17 mouse cellular contexts compared by ENCODE assay signal in genomic region chr19:24644971-24645370, GRCm38 (mm10). TPM values are rescaled to one million over a fixed set of nuclear protein-coding genes. Genes with fewer than 3 reads are reported as not detected.
DNase-seq lines count a peak whose midpoint lies in the region; TF ChIP-seq lines count a peak whose summit lies in the region.
"Had no signal": no experiment of that assay in that cellular context is flagged by ENCODE, and none has a peak within 500 bp of the region (broad histone marks: within the 10 kb centered on the region; RNA-seq: fewer than 3 reads in every experiment).

No protein-coding gene starts in this region.

- H3K4me3 ChIP-seq in gastrocnemius, adult 2 months: no peak overlapping the region
- H3K4me3 ChIP-seq in spleen, adult 2 months (ENCODE audit: extremely low read depth, insufficient read depth, insufficient read length): no peak overlapping the region
- H3K4me3 ChIP-seq: embryonic facial prominence, embryonic 13.5 days; forebrain, embryonic 12.5 days; hindbrain, embryonic 15.5 days had no signal

- peaks cover 6% of the 10 kb centered on the region; the same call in 1 of the 2 replicates for H3K4me1 ChIP-seq in spleen, adult 2 months (ENCODE audit: control insufficient read depth, insufficient read depth, insufficient read length)
- H3K4me1 ChIP-seq: forebrain, embryonic 12.5 days; hindbrain, embryonic 15.5 days had no signal

- H3K27ac ChIP-seq in gastrocnemius, adult 2 months: no peak overlapping the region
- peak overlapping the region; percentile 79 for H3K27ac ChIP-seq in spleen, adult 2 months (ENCODE audit: insufficient read depth, low read length)
- H3K27ac ChIP-seq: embryonic facial prominence, embryonic 13.5 days; forebrain, embryonic 12.5 days; hindbrain, embryonic 15.5 days had no signal

- intact Hi-C loops in gastrocnemius, adult 2 months (cut with DNase I): no loop called here
- intact Hi-C loops in heart, postnatal 25 days (cut with DNase I): no loop called here

- H3K27me3 ChIP-seq in spleen, adult 2 months (ENCODE audit: control insufficient read depth, insufficient read depth, low read length): no peaks in the 10 kb centered on the region
- H3K27me3 ChIP-seq: embryonic facial prominence, embryonic 13.5 days; forebrain, embryonic 12.5 days; hindbrain, embryonic 15.5 days had no signal

- TF ChIP-seq POLR2A in spleen, adult 2 months (IDR thresholded peaks at IDR 0.05; ENCODE audit: low read depth, low read length): no peak

- peak; percentile 47 for DNase-seq in gastrocnemius, adult 2 months
- DNase-seq in gastrocnemius, postnatal 4 days (ENCODE audit: low spot score in 2 of 2): no peak
- DNase-seq in heart, adult 8-10 months (ENCODE audit: low spot score): peak; percentile 23
- DNase-seq in heart, postnatal 25 days (ENCODE audit: low spot score): no peak
- DNase-seq in spleen, adult 2 months (ENCODE audit: low read depth in 1 of 2, low spot score in 2 of 2): no peak
- DNase-seq in spleen, adult 12 weeks (ENCODE audit: low spot score): no peak
- DNase-seq in skeletal muscle tissue, adult 2 months (ENCODE audit: low read depth, low spot score): peak; percentile 23
- DNase-seq in thymus, postnatal 14 days: no peak
- DNase-seq: adrenal gland, adult 2 months; adrenal gland, postnatal 25 days; cerebellum, adult 8-10 months; cerebellum, postnatal 36 days; kidney, adult 2 months had no signal

- no peaks in the 10 kb centered on the region for H3K36me3 ChIP-seq in spleen, adult 2 months (ENCODE audit: control insufficient read depth, insufficient read depth, low read length)
- H3K36me3 ChIP-seq: embryonic facial prominence, embryonic 13.5 days; forebrain, embryonic 12.5 days; hindbrain, embryonic 15.5 days had no signal

- WGBS in spleen, adult 2 months: 83% methylated on average over 10 of the region's 10 CpGs

- no peak for TF ChIP-seq CTCF in gastrocnemius, adult 2 months (IDR thresholded peaks at IDR 0.05)
- TF ChIP-seq CTCF in spleen, adult 2 months (IDR thresholded peaks at IDR 0.05; ENCODE audit: extremely low read depth, insufficient read depth, insufficient read length, insufficient replicate concordance): no peak

RNA-seq across cellular contexts. Expression of gene Tmem252, which starts 28.8 kb away (rescaled TPM):
- total RNA-seq in gastrocnemius, adult 2 months (2021): under 1 TPM; 0.08 TPM
- under 1 TPM; 0.10 to 0.21 TPM for total RNA-seq in gastrocnemius, postnatal 4 days (2021)
- under 1 TPM in 3 of 4 experiments, not detected in 1; 0.09 to 0.11 (median 0.09) TPM for total RNA-seq in heart, adult 8-10 months (2022)
- under 1 TPM; 0.08 to 0.13 TPM for total RNA-seq in heart, postnatal 25 days (2021)
- 0.04 and 0.05 TPM in 2 replicates for polyA plus RNA-seq in spleen, adult 2 months (2012; rRNA removed)
- total RNA-seq: granulocyte monocyte progenitor cell, adult 5-6 weeks had no signal

Comparison
In these comparisons a context has a peak if more than half of its experiments do, and no peak if none do; other contexts are left out.
1. DNase-seq: peak in gastrocnemius, adult 2 months (single experiment), heart, adult 8-10 months (single experiment) and skeletal muscle tissue, adult 2 months (single experiment); none in gastrocnemius, postnatal 4 days (0 of 2), heart, postnatal 25 days (single experiment), spleen, adult 2 months (0 of 2), spleen, adult 12 weeks (single experiment) and thymus, postnatal 14 days (single experiment).